Mouse (Mus musculus) bone marrow macrophage, adult 2 months (primary cell): ENCODE measurements around the gene Dnah2.

Source experiments
- CTCF ChIP-seq: IDR thresholded peaks from 2 replicates; pipeline ENCODE4 v1.5.1; 2012; ENCODE audit warnings: low read depth, mild to moderate bottlenecking, low read length, moderate library complexity
- POLR2A ChIP-seq: IDR thresholded peaks from 2 replicates; pipeline ENCODE4 v1.6.1; 2012; ENCODE audit warnings: mild to moderate bottlenecking, low read depth, low read length, borderline replicate concordance

DNA sequence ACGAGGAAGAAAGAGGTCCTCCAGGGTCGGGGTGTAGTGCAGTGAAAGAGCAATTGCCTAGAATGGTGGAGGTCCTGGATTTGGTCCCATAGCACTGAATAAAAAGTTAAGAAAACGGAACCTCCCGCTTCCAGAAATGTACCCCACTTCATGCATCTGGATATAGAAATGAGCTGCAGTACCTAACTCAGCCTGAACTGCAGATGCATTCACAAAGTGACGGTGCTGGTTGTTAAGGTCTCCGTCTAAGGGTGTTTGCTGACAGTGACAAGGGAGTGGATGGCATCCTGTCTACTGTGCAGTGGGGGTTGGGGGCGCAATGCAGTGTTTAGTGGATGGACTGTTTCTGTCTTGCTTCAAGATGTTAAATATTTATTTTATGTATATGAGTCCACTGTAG lies 162.2 kb downstream of the Dnah2 start:
- TF ChIP-seq CTCF (no peak), POLR2A (no peak)
